Mouse (Mus musculus): ENCODE measurements around the gene Lhfpl2. TPM values are rescaled to one million over a fixed set of nuclear protein-coding genes. Genes with fewer than 3 reads are reported as not detected.

Gene Lhfpl2
- polyA plus RNA-seq, 1 experiment from 2014 or later, result 23.4 TPM

GRCm38 (mm10) chr13:94088788-94089187, 31.2 kb downstream of the Lhfpl2 start:
- H3K27me3 ChIP-seq (ENCODE audit: control insufficient read depth, insufficient read depth, low read length), result no peaks in the 10 kb centered on the region
- H3K9ac ChIP-seq (ENCODE audit: low read length), result no peak overlapping the region
- whole genome bisulfite sequencing, result 63% methylated on average over 9 of the region's 9 CpGs
- no peak overlapping the region for H3K4me2 ChIP-seq (ENCODE audit: low read depth, low read length)
- H3K27ac ChIP-seq (ENCODE audit: low read length), result no peak overlapping the region
- H3K4me3 ChIP-seq (ENCODE audit: low read length), result no peak overlapping the region
- H3K36me3 ChIP-seq (ENCODE audit: control insufficient read depth, insufficient read depth), result no peaks in the 10 kb centered on the region
- H3K9me3 ChIP-seq (replicated peaks; ENCODE audit: control insufficient read depth, low read length), result 0 out of 2 replicates have a peak, but pooled peaks cover 2% of the 10 kb centered on the region
- no peaks in the 10 kb centered on the region; the same call in 1 of the 2 replicates for H3K4me1 ChIP-seq (ENCODE audit: control insufficient read depth, insufficient read depth, low read length)
- ATAC-seq (replicated peaks; ENCODE audit: extremely low read depth, insufficient read depth, low FRiP score), result no peak

GRCm38 (mm10) chr13:94089286-94089685, 31.7 kb downstream of the Lhfpl2 start:
- ATAC-seq (replicated peaks; ENCODE audit: extremely low read depth, insufficient read depth, low FRiP score), result no peak
- Histone ChIP-seq H3K9me3 (replicated peaks; ENCODE audit: control insufficient read depth, low read length) (0 out of 2 replicates have a peak, but pooled peaks cover 2% of the 10 kb centered on the region), H3K9ac (ENCODE audit: low read length) (no peak overlapping the region), H3K4me1 (ENCODE audit: control insufficient read depth, insufficient read depth, low read length) (no peaks in the 10 kb centered on the region; the same call in 1 of the 2 replicates), H3K4me3 (ENCODE audit: low read length) (no peak overlapping the region), H3K27ac (ENCODE audit: low read length) (no peak overlapping the region), H3K36me3 (ENCODE audit: control insufficient read depth, insufficient read depth) (no peaks in the 10 kb centered on the region), H3K27me3 (ENCODE audit: control insufficient read depth, insufficient read depth, low read length) (no peaks in the 10 kb centered on the region), H3K4me2 (ENCODE audit: low read depth, low read length) (no peak overlapping the region)
- 64% methylated on average over 9 of the region's 9 CpGs for WGBS

GRCm38 (mm10) chr13:94091366-94091765, 33.8 kb downstream of the Lhfpl2 start:
- Histone ChIP-seq H3K9me3 (replicated peaks; ENCODE audit: control insufficient read depth, low read length) (0 out of 2 replicates have a peak, but pooled peaks cover 2% of the 10 kb centered on the region), H3K4me1 (ENCODE audit: control insufficient read depth, insufficient read depth, low read length) (no peaks in the 10 kb centered on the region; the same call in 1 of the 2 replicates), H3K36me3 (ENCODE audit: control insufficient read depth, insufficient read depth) (no peaks in the 10 kb centered on the region), H3K4me3 (ENCODE audit: low read length) (no peak overlapping the region), H3K27me3 (ENCODE audit: control insufficient read depth, insufficient read depth, low read length) (no peaks in the 10 kb centered on the region), H3K4me2 (ENCODE audit: low read depth, low read length) (no peak overlapping the region), H3K9ac (ENCODE audit: low read length) (no peak overlapping the region), H3K27ac (ENCODE audit: low read length) (no peak overlapping the region)
- 58% methylated on average over 2 of the region's 2 CpGs for WGBS
- ATAC-seq (replicated peaks; ENCODE audit: extremely low read depth, insufficient read depth, low FRiP score), result no peak

GRCm38 (mm10) chr13:94094176-94094575, 36.6 kb downstream of the Lhfpl2 start:
- Histone ChIP-seq H3K9ac (ENCODE audit: low read length) (no peak overlapping the region), H3K4me2 (ENCODE audit: low read depth, low read length) (no peak overlapping the region), H3K4me3 (ENCODE audit: low read length) (no peak overlapping the region), H3K4me1 (ENCODE audit: control insufficient read depth, insufficient read depth, low read length) (peaks cover 14% of the 10 kb centered on the region), H3K36me3 (ENCODE audit: control insufficient read depth, insufficient read depth) (no peaks in the 10 kb centered on the region), H3K9me3 (replicated peaks; ENCODE audit: control insufficient read depth, low read length) (no peaks in the 10 kb centered on the region), H3K27me3 (ENCODE audit: control insufficient read depth, insufficient read depth, low read length) (no peaks in the 10 kb centered on the region), H3K27ac (ENCODE audit: low read length) (no peak overlapping the region)
- no peak for ATAC-seq (replicated peaks; ENCODE audit: extremely low read depth, insufficient read depth, low FRiP score)
- 46% methylated on average over 4 of the region's 4 CpGs for WGBS

DNA sequence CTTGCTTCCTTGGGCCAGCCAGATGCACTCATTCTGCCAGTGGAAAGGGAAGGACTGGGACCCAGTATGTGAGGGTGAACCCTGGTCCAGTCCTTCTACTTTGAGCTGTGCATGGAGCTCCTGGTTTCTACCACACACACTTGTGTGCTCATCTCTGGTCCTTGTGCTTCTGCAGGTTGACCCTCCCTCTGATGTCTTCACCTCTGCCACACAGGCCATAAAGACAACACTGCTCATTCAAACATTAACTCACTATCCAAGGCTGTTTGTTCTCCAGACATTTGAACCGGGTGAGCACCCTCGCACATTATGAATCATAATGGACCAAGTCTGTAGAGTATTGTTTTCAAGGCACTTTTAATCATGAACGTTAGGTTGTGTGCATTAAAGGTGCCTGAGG, 37.0 kb downstream of the Lhfpl2 start:
- peaks cover 14% of the 10 kb centered on the region for H3K4me1 ChIP-seq (ENCODE audit: control insufficient read depth, insufficient read depth, low read length)
- H3K9ac ChIP-seq (ENCODE audit: low read length), result no peak overlapping the region
- WGBS, result 78% methylated on average over 3 of the region's 3 CpGs
- H3K27ac ChIP-seq (ENCODE audit: low read length), result no peak overlapping the region
- H3K4me2 ChIP-seq (ENCODE audit: low read depth, low read length), result no peak overlapping the region
- H3K9me3 ChIP-seq (replicated peaks; ENCODE audit: control insufficient read depth, low read length), result no peaks in the 10 kb centered on the region
- H3K27me3 ChIP-seq (ENCODE audit: control insufficient read depth, insufficient read depth, low read length), result no peaks in the 10 kb centered on the region
- no peaks in the 10 kb centered on the region for H3K36me3 ChIP-seq (ENCODE audit: control insufficient read depth, insufficient read depth)
- no peak overlapping the region for H3K4me3 ChIP-seq (ENCODE audit: low read length)
- no peak for ATAC-seq (replicated peaks; ENCODE audit: extremely low read depth, insufficient read depth, low FRiP score)

- Histone ChIP-seq H3K4me1 (ENCODE audit: control insufficient read depth, insufficient read depth, low read length) (peaks cover 14% of the 10 kb centered on the region), H3K4me2 (ENCODE audit: low read depth, low read length) (no peak overlapping the region), H3K4me3 (ENCODE audit: low read length) (no peak overlapping the region), H3K36me3 (ENCODE audit: control insufficient read depth, insufficient read depth) (no peaks in the 10 kb centered on the region), H3K27me3 (ENCODE audit: control insufficient read depth, insufficient read depth, low read length) (no peaks in the 10 kb centered on the region), H3K9ac (ENCODE audit: low read length) (no peak overlapping the region), H3K27ac (ENCODE audit: low read length) (no peak overlapping the region), H3K9me3 (replicated peaks; ENCODE audit: control insufficient read depth, low read length) (no peaks in the 10 kb centered on the region)
- no peak for ATAC-seq (replicated peaks; ENCODE audit: extremely low read depth, insufficient read depth, low FRiP score)
These were observed 37.6 kb downstream of the Lhfpl2 start for GRCm38 (mm10) chr13:94095202-94095601.

DNA sequence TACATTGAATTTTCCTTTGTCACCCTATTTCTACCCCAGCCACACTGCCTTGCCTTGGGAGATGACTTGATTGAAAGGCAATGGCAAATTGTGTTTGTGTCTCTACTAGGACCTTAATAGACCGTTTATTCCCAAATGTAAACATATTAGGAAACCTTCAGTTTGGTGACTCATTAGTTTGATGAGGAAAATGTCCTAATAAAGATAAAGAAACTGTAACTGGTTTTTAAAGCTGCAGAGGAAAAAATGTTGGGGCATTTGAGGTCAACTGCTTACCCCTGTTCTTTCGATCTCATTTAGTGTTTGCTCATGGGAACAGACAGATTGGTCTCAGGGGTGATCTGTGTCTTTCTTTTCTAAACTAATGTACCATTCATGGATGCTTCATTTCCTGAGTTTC, 40.1 kb downstream of the Lhfpl2 start:
- no peaks in the 10 kb centered on the region for H3K36me3 ChIP-seq (ENCODE audit: control insufficient read depth, insufficient read depth)
- H3K27me3 ChIP-seq (ENCODE audit: control insufficient read depth, insufficient read depth, low read length), result no peaks in the 10 kb centered on the region
- no peak overlapping the region for H3K27ac ChIP-seq (ENCODE audit: low read length)
- H3K4me3 ChIP-seq (ENCODE audit: low read length), result no peak overlapping the region
- no peak overlapping the region for H3K4me2 ChIP-seq (ENCODE audit: low read depth, low read length)
- H3K9me3 ChIP-seq (replicated peaks; ENCODE audit: control insufficient read depth, low read length), result no peaks in the 10 kb centered on the region
- 68% methylated on average over 2 of the region's 2 CpGs for WGBS
- peaks cover 20% of the 10 kb centered on the region for H3K4me1 ChIP-seq (ENCODE audit: control insufficient read depth, insufficient read depth, low read length)
- no peak for ATAC-seq (replicated peaks; ENCODE audit: extremely low read depth, insufficient read depth, low FRiP score)
- no peak overlapping the region for H3K9ac ChIP-seq (ENCODE audit: low read length)

- H3K27me3 ChIP-seq (ENCODE audit: control insufficient read depth, insufficient read depth, low read length), result no peaks in the 10 kb centered on the region
- H3K9ac ChIP-seq (ENCODE audit: low read length), result no peak overlapping the region
- no peak overlapping the region for H3K4me2 ChIP-seq (ENCODE audit: low read depth, low read length)
- no peak overlapping the region for H3K4me3 ChIP-seq (ENCODE audit: low read length)
- 57% methylated on average over 16 of the region's 16 CpGs for WGBS
- H3K36me3 ChIP-seq (ENCODE audit: control insufficient read depth, insufficient read depth), result no peaks in the 10 kb centered on the region
- H3K4me1 ChIP-seq (ENCODE audit: control insufficient read depth, insufficient read depth, low read length), result peaks cover 20% of the 10 kb centered on the region
- no peak for ATAC-seq (replicated peaks; ENCODE audit: extremely low read depth, insufficient read depth, low FRiP score)
- no peak overlapping the region for H3K27ac ChIP-seq (ENCODE audit: low read length)
- H3K9me3 ChIP-seq (replicated peaks; ENCODE audit: control insufficient read depth, low read length), result no peaks in the 10 kb centered on the region
These were observed 40.9 kb downstream of the Lhfpl2 start for GRCm38 (mm10) chr13:94098369-94099084.

GRCm38 (mm10) chr13:94099087-94099486, 41.5 kb downstream of the Lhfpl2 start:
- no peak for ATAC-seq (replicated peaks; ENCODE audit: extremely low read depth, insufficient read depth, low FRiP score)
- Histone ChIP-seq H3K4me2 (ENCODE audit: low read depth, low read length) (no peak overlapping the region), H3K4me3 (ENCODE audit: low read length) (no peak overlapping the region), H3K27me3 (ENCODE audit: control insufficient read depth, insufficient read depth, low read length) (no peaks in the 10 kb centered on the region), H3K27ac (ENCODE audit: low read length) (no peak overlapping the region), H3K36me3 (ENCODE audit: control insufficient read depth, insufficient read depth) (no peaks in the 10 kb centered on the region), H3K9me3 (replicated peaks; ENCODE audit: control insufficient read depth, low read length) (no peaks in the 10 kb centered on the region), H3K4me1 (ENCODE audit: control insufficient read depth, insufficient read depth, low read length) (peaks cover 22% of the 10 kb centered on the region), H3K9ac (ENCODE audit: low read length) (no peak overlapping the region)
- WGBS, result 82% methylated on average over 10 of the region's 10 CpGs

Measured in heart, embryonic 16.5 days (tissue).